Mouse (Mus musculus): ENCODE measurements at regions not wholly inside any gene's neighbourhood (a gene's known extent, or its start where the extent isn't known, plus 50 kb on each side); places are given as distances from the start of the nearest gene placed in this dataset.
A peak's percentile ranks its signal among the peaks of the same experiment; 100 is the strongest.

- DNase-seq, result no peak
Measured at GRCm38 (mm10) chr1:163190841-163191240, 105.4 kb upstream of the Mroh9 start.

- no peak for DNase-seq
Measured at GRCm38 (mm10) chr1:163181851-163182250, 96.4 kb upstream of the Mroh9 start.

GRCm38 (mm10) chr1:163177011-163177410 is 91.5 kb upstream of the Mroh9 start:
- DNase-seq, result no peak

- no peak for DNase-seq
Measured at GRCm38 (mm10) chr1:163167051-163167450, 81.6 kb upstream of the Mroh9 start.

GRCm38 (mm10) chr1:163163636-163164035 is 78.2 kb upstream of the Mroh9 start:
- DNase-seq, result no peak

GRCm38 (mm10) chr1:163159911-163160310 is 74.4 kb upstream of the Mroh9 start:
- no peak for DNase-seq

- no peak for DNase-seq
Measured at GRCm38 (mm10) chr1:163158491-163158890, 73.0 kb upstream of the Mroh9 start.

GRCm38 (mm10) chr1:163150203-163150855 is 64.9 kb upstream of the Mroh9 start:
- peak; percentile 3 for DNase-seq

- DNase-seq, result no peak
Measured at GRCm38 (mm10) chr1:163146641-163147040, 61.2 kb upstream of the Mroh9 start.

- DNase-seq, result no peak
Measured at GRCm38 (mm10) chr1:163143113-163143512, 57.6 kb upstream of the Mroh9 start.

- DNase-seq, result no peak
Measured at GRCm38 (mm10) chr1:163141471-163141870, 56.0 kb upstream of the Mroh9 start.

- DNase-seq, result no peak
Measured at GRCm38 (mm10) chr1:163138179-163138578, 52.7 kb upstream of the Mroh9 start.

All from thymus, postnatal 25 days (tissue).